Comparison of ENCODE assay signal across 10 mouse cellular contexts in genomic region chrX:64277991-64278301, GRCm38 (mm10). TPM values are rescaled to one million over a fixed set of nuclear protein-coding genes. Genes with fewer than 3 reads are reported as not detected.
DNase-seq lines count a peak whose midpoint lies in the region; ATAC-seq lines count a peak whose summit lies in the region.
"Had no signal": no experiment of that assay in that cellular context is flagged by ENCODE, and none has a peak within 500 bp of the region (broad histone marks: within the 10 kb centered on the region; RNA-seq: fewer than 3 reads in every experiment).

No protein-coding gene starts in this region.

- no peaks in the 10 kb centered on the region for H3K9me3 ChIP-seq in embryonic facial prominence, embryonic 15.5 days (replicated peaks)
- no peaks in the 10 kb centered on the region for H3K9me3 ChIP-seq in limb, embryonic 10.5 days (replicated peaks)
- H3K9me3 ChIP-seq: lung, embryonic 15.5 days had no signal

- H3K4me1 ChIP-seq in embryonic facial prominence, embryonic 15.5 days = no peaks in the 10 kb centered on the region
- H3K4me1 ChIP-seq in limb, embryonic 10.5 days = no peaks in the 10 kb centered on the region
- H3K4me1 ChIP-seq: lung, embryonic 15.5 days had no signal

- ATAC-seq in embryonic facial prominence, embryonic 15.5 days (ENCODE audit: insufficient number of reproducible peaks, low FRiP score, low TSS enrichment, low read depth) = no peak

- H3K27me3 ChIP-seq in embryonic facial prominence, embryonic 15.5 days = 0 out of 2 replicates have a peak, but pooled peaks cover 6% of the 10 kb centered on the region
- peaks cover 28% of the 10 kb centered on the region for H3K27me3 ChIP-seq in limb, embryonic 10.5 days (ENCODE audit: low read depth, poor library complexity, severe bottlenecking)
- H3K27me3 ChIP-seq: lung, embryonic 15.5 days had no signal

- H3K9ac ChIP-seq in embryonic facial prominence, embryonic 15.5 days = no peak overlapping the region
- H3K9ac ChIP-seq: lung, embryonic 15.5 days had no signal

- no peaks in the 10 kb centered on the region for H3K36me3 ChIP-seq in embryonic facial prominence, embryonic 15.5 days
- H3K36me3 ChIP-seq in limb, embryonic 10.5 days = no peaks in the 10 kb centered on the region
- H3K36me3 ChIP-seq: lung, embryonic 15.5 days had no signal

- H3K27ac ChIP-seq in embryonic facial prominence, embryonic 15.5 days (replicated peaks) = no peak overlapping the region
- no peak overlapping the region for H3K27ac ChIP-seq in limb, embryonic 10.5 days
- H3K27ac ChIP-seq: kidney, postnatal 0 days; lung, embryonic 15.5 days had no signal

- H3K4me2 ChIP-seq in embryonic facial prominence, embryonic 15.5 days (replicated peaks) = peak overlapping the region; percentile 71; the same call in 1 of the 2 replicates

- intact Hi-C loops in left cerebral cortex, postnatal 4 days (cut with DNase I) = no loop called here
- intact Hi-C loops in left cerebral cortex, postnatal 10 days (cut with DNase I) = no loop called here

- 23% methylated on average over 6 of the region's 6 CpGs for WGBS in embryonic facial prominence, embryonic 15.5 days
- WGBS in limb, embryonic 10.5 days = 21% methylated on average over 6 of the region's 6 CpGs

- no peak overlapping the region for H3K4me3 ChIP-seq in embryonic facial prominence, embryonic 15.5 days (replicated peaks)
- peak overlapping the region; percentile 52; the same call in 1 of the 2 replicates for H3K4me3 ChIP-seq in limb, embryonic 10.5 days
- H3K4me3 ChIP-seq: lung, embryonic 15.5 days had no signal

- peak; percentile 21 for DNase-seq in left cerebral cortex, postnatal 4 days
- no peak for DNase-seq in left cerebral cortex, postnatal 10 days (ENCODE audit: extremely low spot score in 1 of 2, low spot score in 2 of 2)
- peak; percentile 29 for DNase-seq in limb, embryonic 10.5 days (ENCODE audit: low spot score)
- peak; percentile 51 for DNase-seq in retina, embryonic 14.5 days (ENCODE audit: low spot score)
- DNase-seq in adrenal gland, postnatal 36 days = no peak
- DNase-seq in layer of hippocampus, postnatal 25 days (ENCODE audit: extremely low spot score in 1 of 2, low spot score in 1 of 2) = no peak

RNA-seq across cellular contexts. Expression of gene Slitrk4, which starts 1.1 kb away (rescaled TPM):
- 10 to 100 TPM; 30.6 to 34.1 TPM for total RNA-seq in left cerebral cortex, postnatal 4 days (2021)
- total RNA-seq in left cerebral cortex, postnatal 10 days (2021) = 10 to 100 TPM; 37.9 to 42.5 TPM
- 2.5 and 2.9 TPM in 2 replicates for polyA plus RNA-seq in embryonic facial prominence, embryonic 15.5 days (2015; fragmentation: Nextera tagmentation; extraction: Ambion mirVana)
- polyA plus RNA-seq in limb, embryonic 10.5 days (2016; fragmentation: Nextera tagmentation; extraction: Ambion mirVana) = 0.70 and 0.81 TPM in 2 replicates
- under 1 TPM; 0.07 to 0.10 TPM for total RNA-seq in adrenal gland, postnatal 36 days (2021)
- total RNA-seq in layer of hippocampus, postnatal 25 days (2021) = 10 to 100 TPM; 40.3 to 42.6 TPM
- polyA plus RNA-seq: small intestine, adult 2 months had no signal

Comparison
In these comparisons a context has a peak if more than half of its experiments do, and no peak if none do; other contexts are left out.
1. DNase-seq: peak in left cerebral cortex, postnatal 4 days (single experiment), limb, embryonic 10.5 days (single experiment) and retina, embryonic 14.5 days (single experiment); none in left cerebral cortex, postnatal 10 days (0 of 2), adrenal gland, postnatal 36 days (0 of 2) and layer of hippocampus, postnatal 25 days (0 of 2).
2. RNA of gene Slitrk4, which starts 1.1 kb away (total RNA-seq): 40.3 to 42.6 TPM in layer of hippocampus, postnatal 25 days, 37.9 to 42.5 TPM in left cerebral cortex, postnatal 10 days and 30.6 to 34.1 TPM in left cerebral cortex, postnatal 4 days; 0.07 to 0.10 TPM in adrenal gland, postnatal 36 days; every median in the first group is over 10 times any median in the second.